Mouse (Mus musculus) mesoderm, embryonic 11.5 days (tissue): ENCODE results near the gene Plpp1.

Experiments used
- DNase-seq: peaks from one replicate; pipeline ENCODE4 v3.0.0-alpha.2; 2012; ENCODE audit warnings: low read depth, low spot score

Gene Plpp1

DNA sequence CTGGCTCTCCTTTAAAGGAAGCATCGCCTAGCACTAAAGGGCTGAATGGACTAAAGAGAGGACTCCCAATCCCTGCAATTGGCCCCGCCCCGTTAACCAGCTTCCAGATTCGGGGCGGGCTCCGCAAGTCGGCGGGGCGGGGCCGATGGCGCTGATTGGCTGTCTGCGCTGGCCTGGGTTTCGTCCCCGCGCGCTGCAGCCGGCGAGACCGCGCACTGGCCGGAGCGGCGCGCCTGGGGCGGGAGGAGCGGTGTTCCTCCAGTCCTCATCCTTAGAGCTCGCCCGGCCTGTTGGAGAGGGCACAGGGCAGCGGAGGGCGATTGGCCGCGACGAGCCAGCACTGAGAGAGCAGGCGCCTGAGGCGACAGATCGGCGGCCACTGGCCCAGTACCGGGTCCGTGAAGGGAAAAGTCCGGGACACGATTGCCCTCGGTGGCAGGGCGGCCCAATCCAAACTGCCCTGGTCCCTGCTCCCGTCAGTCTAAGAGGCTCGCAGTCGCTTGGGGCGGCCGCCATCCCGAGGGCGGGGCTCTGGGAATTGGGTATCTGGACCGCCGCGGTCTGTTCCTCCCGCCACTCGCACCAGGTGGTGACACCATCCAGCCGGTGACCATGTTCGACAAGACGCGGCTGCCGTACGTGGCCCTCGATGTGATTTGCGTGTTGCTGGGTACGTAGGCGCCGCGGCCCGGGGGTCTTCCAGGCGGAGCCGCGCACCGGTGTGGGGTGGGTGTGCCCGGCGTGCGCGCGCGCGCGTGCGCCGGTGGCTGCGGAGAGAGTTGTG is at the start of gene Plpp1:
Plpp1 (plus strand) TSS at position 196 of the 784 bp plus-strand sequence.
- DNase-seq: peak; percentile 94

DNA sequence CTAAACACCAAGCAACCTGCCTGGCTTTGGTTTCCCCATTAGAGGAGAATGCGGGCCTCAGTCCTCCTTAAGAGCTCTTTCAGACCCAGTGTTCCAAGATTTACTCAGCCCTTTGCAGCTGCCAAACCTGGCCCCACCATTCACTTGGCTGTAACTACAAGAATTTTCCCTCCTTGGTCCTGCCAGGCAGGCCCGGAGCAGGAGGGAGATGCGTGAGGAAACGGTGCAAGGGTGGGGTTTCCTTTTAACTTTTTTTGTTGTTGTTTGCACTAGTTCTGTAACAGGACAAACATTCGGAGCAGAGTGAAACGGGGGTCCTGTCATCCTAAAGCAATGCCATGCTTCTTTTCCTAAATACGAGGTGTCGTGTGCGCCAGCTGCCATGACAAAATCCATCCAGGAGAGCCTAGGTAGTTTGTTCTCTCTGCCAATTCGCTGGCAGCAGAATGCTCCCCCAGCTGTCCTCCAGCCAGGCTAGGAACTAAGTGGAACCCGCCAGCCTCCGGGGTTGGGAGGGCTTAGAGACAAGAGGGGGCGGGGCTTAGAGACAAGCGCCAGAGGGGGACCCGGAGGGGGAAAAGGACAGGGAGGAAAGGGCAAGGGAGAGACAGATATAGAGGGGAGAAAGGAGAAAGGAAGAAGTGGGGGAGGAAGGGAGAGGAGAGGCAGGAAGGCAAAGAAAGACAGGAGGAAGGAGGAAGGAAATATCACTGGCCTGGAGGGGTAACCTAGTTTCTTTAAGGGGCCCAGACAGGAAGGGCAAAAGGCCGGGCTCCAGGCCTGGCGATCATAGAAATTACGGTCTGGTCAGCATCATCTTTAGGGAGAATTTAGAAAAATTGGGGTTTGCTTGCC is 48.9 kb upstream of the Plpp1 start:
- peak; percentile 58 for DNase-seq

DNA sequence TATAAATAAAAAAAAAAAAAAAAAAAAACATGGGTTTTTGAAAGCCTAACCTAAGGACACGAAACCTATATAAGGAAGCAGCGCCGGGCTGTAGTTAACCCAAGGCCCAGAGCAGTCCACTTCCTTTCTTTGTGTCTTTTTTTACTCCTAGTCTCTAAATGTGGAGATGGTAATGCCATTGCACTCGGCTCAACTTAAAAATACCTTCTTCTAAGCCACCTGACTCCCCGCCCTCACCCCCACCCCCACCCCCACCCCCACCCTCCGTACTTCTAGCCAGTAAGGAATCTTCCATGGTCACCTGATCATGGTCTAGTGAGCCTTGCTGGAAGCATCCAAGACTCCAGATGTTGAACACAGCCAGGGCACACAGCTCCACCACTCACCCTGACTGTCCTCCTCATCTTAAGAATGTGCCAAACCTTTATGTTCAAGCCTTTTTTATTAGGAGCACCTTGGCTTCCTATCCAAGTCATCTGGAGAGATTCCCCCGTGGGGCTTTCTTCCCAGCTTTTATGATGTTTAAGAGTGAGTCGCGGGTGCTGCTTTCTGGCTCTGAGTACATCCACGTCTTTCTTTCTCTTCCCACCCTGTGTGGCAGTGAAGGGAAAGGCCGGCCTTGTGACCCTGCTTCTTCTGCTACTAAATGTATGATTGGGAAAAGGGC is 48.1 kb upstream of the Plpp1 start:
- no peak for DNase-seq

DNA sequence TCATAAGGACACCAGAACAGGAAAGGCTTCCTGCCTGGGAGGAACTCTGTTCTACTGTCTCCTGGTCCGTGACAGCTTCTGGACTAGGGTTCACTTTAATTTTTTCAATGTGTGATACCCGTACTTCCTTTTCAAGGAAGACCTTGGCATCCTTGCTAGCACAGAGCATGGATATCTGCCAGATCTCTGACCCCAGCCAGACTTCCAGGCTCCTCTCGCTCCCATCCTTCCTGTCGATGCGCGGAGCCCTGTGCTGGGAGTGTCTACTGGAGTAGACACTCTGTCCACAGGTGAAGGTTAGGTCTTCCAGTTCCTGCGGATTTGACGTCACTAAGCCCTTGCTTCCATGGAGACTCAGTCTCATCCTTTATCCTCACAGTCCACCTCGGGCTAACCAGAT is 47.1 kb upstream of the Plpp1 start:
- DNase-seq: no peak

- DNase-seq: peak; percentile 49
Measured at GRCm38 (mm10) chr13:112754871-112755270, 45.7 kb upstream of the Plpp1 start.

GRCm38 (mm10) chr13:112755507-112756010 is 45.0 kb upstream of the Plpp1 start:
- peak; percentile 51 for DNase-seq

DNA sequence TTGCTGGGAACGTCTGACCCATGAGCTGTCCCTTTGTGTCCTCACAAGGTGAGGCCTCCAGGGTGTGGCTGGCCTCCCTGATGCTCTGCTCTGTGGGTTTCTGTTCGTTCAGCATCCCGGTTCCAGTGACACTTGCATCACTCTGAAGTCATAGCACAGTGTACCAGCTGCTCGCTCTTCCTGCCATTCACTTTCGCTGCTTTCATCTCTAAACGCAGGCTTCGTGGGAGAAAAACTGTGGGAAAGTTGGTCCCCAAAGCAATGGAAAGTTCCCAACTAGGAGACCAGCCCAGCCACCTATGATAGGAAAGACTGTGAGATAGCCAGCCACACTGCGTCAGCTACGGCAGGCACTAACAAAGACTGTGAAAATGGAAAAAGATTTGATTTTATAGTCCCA is 43.2 kb upstream of the Plpp1 start:
- no peak for DNase-seq

DNA sequence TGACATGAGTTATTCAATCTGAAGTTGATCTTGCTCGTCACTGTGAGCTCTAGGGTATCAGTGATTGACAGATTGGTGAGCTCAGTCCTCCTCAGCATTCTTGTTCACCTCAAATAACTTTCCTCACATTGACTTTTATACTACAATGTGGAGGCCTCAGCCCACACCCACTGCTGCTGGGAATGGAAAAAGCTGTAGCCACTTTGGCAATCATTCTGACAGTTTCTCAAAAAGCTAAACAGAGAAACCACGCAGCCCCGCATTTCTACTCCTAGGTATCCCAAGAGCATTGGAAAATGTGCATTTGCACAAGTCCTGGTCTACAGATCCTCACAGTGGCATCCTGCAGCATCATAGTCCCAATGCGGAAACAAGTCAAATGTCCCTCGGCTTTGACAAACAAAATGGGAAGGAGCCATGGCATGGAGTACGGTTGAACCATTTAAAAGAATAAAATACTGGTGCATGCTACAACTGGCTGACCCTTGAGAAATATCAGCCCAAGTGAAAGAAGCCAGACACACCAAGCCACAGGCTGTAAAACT is 42.0 kb upstream of the Plpp1 start:
- no peak for DNase-seq

GRCm38 (mm10) chr13:112759364-112759763 is 41.2 kb upstream of the Plpp1 start:
- DNase-seq: no peak

DNA sequence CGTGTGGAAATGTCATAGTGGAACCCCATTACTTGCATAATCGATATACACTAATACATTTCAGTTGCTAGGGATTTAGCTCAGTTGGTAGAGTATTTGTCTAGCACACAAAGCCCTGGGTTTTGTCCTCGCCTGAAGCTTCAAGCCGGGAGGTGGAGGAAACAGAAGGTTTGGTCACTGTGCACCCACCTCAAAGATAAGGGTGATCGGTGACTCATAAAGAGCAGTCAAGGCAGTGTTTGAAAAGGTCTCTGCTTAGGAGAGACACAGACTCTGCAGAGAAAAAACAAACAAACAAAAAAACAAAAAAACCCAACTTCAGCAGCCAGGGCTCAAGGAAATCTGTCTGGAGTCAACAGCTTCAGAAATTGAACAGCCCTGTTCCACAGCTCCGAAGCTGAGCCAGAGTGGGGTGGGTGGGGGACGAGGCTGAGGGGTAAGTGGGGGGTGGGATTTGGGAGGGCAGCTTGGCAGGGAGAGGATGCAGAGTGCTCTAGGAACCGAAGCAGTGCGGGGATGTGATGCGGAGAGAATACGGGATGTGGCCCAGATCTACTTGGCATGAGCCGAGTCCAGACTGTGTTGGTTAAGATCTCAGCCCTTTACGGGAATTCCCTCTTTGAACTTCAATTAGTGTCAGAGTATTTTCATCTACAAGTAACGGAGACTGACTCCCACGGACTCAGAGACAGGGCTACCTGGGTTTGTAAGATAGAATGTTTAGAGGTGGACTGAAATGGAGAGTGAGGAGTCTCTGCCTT is 40.6 kb upstream of the Plpp1 start:
- no peak for DNase-seq

- no peak for DNase-seq
Measured at GRCm38 (mm10) chr13:112760538-112760881, 40.1 kb upstream of the Plpp1 start.

DNA sequence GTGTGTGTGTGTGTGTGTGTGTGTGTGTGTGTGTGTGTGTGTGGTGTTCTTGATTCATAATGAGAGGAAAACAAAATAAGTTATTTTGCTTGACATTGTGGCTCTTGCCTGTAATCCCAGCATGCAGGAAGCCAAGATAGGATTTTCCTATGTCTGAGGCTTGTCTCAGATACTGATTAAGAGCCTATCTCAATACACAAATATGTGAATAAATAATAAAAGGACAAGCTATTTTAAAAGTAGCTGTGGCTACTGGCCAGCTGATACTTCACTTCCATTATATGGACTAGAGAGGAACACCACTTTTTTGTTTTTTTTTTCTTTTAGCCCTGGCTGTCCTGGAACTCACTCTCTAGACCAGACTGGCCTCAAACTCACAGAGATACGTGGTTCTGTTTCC is 38.8 kb upstream of the Plpp1 start:
- DNase-seq: no peak

DNA sequence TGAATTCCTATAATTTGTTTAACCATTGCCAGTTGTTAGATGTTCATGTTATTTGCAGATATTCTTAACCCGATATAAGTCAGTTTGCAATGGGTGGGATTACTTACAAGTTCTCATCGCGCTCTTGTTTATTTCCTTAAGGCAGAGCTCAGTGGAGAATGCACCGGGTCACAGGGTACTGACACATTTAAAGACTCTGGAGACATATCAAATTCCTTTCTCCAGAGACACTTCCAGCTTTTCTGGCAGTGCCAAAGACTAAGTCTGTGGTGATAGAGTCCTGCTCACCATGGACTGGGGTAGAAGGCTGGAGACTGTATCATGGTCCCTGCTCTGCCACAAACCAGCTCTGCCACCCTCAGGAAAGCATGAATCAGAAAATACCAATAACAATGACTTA is 38.0 kb upstream of the Plpp1 start:
- DNase-seq: no peak

DNA sequence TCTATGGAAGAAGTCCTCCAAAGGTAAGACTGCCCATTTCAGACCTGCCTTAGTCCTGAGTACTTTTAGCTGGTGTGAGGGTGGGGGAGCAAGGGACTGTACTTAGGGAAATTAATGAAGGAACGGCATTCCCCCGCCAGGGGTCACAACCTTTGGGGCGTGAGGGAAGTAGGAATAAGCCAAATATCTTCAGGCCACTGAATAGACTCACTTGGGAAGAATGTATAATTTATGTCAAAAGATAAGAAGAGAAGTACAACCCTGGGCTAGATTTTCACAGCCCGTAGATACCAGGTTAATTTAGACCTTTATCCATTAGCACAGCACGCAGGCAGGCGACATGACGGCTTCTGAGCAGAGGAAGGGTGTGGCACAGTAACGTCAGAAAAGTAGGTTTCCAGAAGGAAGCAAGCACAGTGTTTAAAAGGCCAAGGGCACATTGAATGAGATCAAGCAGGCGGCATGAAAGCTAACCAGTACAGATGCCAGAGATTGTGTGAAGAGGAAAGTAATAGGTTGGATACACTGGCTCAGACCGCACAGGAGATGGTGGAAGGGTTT is 37.0 kb upstream of the Plpp1 start:
- DNase-seq: no peak

- no peak for DNase-seq
Measured at GRCm38 (mm10) chr13:112764556-112764955, 36.0 kb upstream of the Plpp1 start.

- DNase-seq: no peak
Measured at GRCm38 (mm10) chr13:112765654-112766053, 34.9 kb upstream of the Plpp1 start.

- DNase-seq: peak; percentile 33
Measured at GRCm38 (mm10) chr13:112770528-112771328, 29.9 kb upstream of the Plpp1 start.

GRCm38 (mm10) chr13:112771447-112772208 is 29.0 kb upstream of the Plpp1 start:
- no peak for DNase-seq

GRCm38 (mm10) chr13:112772252-112772651 is 28.3 kb upstream of the Plpp1 start:
- DNase-seq: no peak
